Mouse (Mus musculus): ENCODE measurements around the gene Snd1.

Gene Snd1

GRCm38 (mm10) chr6:28550255-28551004 lies 75.5 kb downstream of the Snd1 start:
- DNase-seq = no peak

- no peak for DNase-seq
Observed at GRCm38 (mm10) chr6:28554470-28554869, 79.5 kb downstream of the Snd1 start.

- DNase-seq = no peak
Observed at GRCm38 (mm10) chr6:28555002-28555401, 80.1 kb downstream of the Snd1 start.

- no peak for DNase-seq
Observed at GRCm38 (mm10) chr6:28555428-28555827, 80.5 kb downstream of the Snd1 start.

GRCm38 (mm10) chr6:28557728-28558127 lies 82.8 kb downstream of the Snd1 start:
- DNase-seq = no peak

GRCm38 (mm10) chr6:28559419-28559818 lies 84.5 kb downstream of the Snd1 start:
- no peak for DNase-seq

GRCm38 (mm10) chr6:28561291-28561995 lies 86.5 kb downstream of the Snd1 start:
- DNase-seq = peak in 1 of 2 experiments; percentile 19

- DNase-seq = peak; percentile 22 to 47
Observed at GRCm38 (mm10) chr6:28562323-28563044, 87.5 kb downstream of the Snd1 start.

- DNase-seq = no peak
Observed at GRCm38 (mm10) chr6:28567978-28568377, 93.0 kb downstream of the Snd1 start.

GRCm38 (mm10) chr6:28571946-28572345 lies 97.0 kb downstream of the Snd1 start:
- DNase-seq = no peak

GRCm38 (mm10) chr6:28572991-28573759 lies 98.2 kb downstream of the Snd1 start:
- peak; percentile 7 for DNase-seq

GRCm38 (mm10) chr6:28576356-28577264 lies 101.7 kb downstream of the Snd1 start:
- DNase-seq = peak in 1 of 2 experiments; percentile 13

- DNase-seq = no peak
Observed at GRCm38 (mm10) chr6:28582847-28583246, 107.9 kb downstream of the Snd1 start.

- DNase-seq = no peak
Observed at GRCm38 (mm10) chr6:28583399-28583798, 108.5 kb downstream of the Snd1 start.

- no peak for DNase-seq
Observed at GRCm38 (mm10) chr6:28586806-28587205, 111.9 kb downstream of the Snd1 start.

GRCm38 (mm10) chr6:28588494-28589171 lies 113.7 kb downstream of the Snd1 start:
- no peak for DNase-seq

GRCm38 (mm10) chr6:28592323-28592893 lies 117.5 kb downstream of the Snd1 start:
- DNase-seq = no peak

- DNase-seq = no peak
Observed at GRCm38 (mm10) chr6:28593708-28594107, 118.8 kb downstream of the Snd1 start.

GRCm38 (mm10) chr6:28594759-28595158 lies 119.8 kb downstream of the Snd1 start:
- no peak for DNase-seq

- DNase-seq = no peak
Observed at GRCm38 (mm10) chr6:28595231-28595630, 120.3 kb downstream of the Snd1 start.

GRCm38 (mm10) chr6:28597266-28597665 lies 122.3 kb downstream of the Snd1 start:
- no peak for DNase-seq

All from kidney, adult 8-10 months (tissue).